Mouse (Mus musculus) embryo, embryonic 11 days (tissue): ENCODE results near the gene Bicc1.

Source experiments
- DNase-seq: peaks from one replicate; pipeline ENCODE4 v3.0.0-alpha.2; 2015

Gene Bicc1

DNA sequence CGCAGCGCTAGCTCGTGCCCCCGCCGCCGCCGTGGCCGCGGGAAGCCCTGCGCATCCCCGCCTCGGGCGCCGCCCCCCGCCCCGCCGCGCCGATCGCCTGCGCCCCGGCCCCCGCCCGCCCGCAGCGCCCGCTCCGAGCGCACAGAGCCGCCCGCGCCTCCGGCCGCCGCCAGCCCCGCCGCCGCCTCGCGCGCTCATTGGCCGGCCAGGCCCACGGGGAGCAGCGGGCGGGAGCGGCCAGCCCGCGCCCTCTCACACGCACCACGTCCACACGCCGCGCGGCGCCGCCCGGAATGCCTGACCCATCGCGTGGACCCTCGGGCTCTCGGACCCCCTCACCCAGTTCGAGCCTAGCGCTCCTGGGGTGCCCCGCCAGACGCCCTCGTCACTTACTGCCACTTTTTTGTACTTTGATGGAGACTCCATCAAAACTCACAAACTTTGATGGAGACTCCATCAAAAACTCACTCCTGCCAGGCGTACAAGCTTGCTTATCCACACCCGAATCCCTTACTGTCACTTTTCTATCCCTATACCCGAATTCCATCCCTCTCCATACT is at the start of gene Bicc1:
TSS of gene Bicc1 (minus strand) at position 25 of the 560 bp plus-strand sequence.
- DNase-seq: peak; percentile 80

DNA sequence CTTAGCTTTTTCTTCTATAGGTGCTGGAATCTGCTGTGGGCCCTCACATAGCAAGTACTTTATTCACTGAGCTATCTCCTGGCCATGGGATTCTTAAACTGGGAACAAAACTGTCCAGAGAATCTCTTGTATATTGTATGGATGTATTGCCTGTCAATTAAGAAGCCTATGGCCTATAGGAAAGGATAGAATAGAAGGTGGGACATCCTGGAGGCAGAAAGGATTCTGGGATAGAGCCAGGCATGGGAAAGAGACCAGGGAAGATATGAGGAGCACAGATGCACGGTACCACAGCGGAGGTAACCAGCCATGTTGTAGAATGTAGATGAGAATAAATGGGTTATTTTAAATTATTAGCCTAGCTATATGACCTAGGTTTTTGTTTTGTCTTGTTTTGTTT is 42.0 kb upstream of the Bicc1 start:
- no peak for DNase-seq

DNA sequence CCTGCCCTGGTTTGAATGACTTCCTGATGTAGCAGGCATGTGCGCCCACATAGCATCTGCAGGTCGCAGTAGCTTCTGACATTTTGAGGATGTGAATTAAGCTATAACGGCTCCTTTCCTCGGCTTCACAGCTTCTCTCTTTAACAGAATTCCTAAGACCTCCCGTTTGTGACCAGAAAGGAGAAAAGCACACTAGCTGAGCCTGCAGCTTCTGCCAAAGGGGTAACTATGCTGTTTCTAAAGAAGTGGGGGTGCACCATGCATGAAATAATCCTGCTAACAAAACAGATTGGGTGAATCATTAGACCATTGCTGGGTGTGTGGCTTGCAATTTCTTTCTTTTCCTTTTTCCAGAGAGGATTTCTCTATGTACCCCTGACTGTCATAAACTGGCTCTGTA is 41.5 kb upstream of the Bicc1 start:
- DNase-seq: no peak

DNA sequence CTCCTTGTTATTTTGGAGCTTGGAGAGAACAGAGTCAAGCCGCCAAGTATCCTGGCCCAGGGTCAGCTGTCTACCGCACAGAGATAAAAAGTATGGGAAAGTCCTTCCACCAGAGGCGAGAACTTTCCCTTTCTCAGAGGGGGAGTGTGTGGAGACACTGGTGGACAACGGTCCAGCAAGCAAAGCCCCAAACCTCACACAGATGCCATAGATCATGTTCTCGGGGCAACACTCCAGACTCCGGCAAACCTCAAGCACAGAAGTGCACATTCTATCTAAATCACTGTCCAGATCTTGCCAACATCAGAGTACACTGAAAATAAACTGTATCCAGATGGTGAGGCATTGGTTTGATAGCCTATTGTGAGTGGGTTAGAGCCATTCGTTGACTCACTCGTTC is 39.2 kb upstream of the Bicc1 start:
- DNase-seq: no peak

DNA sequence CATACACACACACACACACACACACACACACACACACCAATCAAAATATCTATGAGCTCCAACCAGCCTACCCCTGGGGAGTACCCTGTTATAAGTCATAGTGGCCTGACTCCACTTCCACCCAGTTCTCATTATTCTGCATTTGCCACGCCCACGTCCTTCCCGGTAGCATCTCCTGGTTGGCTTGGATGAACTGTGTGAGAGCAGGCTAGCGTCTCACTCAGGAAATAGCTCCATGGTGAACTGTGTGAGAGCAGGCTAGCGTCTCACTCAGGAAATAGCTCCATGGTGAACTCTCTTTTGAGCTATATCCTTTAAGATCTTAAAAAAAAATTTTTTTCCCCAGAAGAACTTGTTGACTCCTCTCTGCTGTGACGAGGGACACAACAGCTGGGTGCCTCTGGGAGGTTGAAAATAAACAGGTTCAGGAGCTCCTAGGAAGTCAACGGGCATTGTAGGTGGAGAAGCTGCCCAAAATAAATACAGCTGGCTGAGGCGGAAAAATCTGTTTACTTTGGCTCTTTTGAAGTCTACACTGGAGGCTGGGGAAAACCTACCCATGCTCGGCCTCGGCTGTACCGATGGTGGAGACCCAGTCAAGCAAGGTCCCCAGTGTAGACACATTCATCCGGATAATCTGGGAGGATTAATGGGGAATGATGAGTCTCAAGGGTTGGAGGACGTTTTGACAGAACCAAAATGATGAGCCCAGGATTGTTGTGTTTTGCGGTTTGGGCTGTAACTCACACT is 37.7 kb upstream of the Bicc1 start:
- no peak for DNase-seq

DNA sequence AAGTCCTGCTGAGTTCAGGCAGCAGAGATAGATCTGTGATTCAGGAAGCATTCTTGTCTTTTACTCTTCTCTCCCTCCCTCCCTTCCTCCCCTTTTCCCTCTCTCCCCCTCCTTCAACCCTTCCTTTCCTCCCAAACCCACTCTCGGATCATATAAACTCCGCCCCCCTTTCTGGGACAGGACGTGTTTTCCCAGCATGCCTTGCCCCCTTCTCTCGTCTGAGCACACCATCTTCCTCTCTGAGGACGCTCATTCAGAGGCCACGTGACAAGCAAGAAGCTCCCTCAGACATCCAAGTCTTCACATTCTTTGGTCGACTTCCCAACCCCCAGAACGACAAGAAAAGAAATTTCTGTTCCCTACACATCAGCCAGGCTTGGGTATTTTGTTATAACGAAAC is 36.0 kb upstream of the Bicc1 start:
- peak; percentile 32 for DNase-seq

DNA sequence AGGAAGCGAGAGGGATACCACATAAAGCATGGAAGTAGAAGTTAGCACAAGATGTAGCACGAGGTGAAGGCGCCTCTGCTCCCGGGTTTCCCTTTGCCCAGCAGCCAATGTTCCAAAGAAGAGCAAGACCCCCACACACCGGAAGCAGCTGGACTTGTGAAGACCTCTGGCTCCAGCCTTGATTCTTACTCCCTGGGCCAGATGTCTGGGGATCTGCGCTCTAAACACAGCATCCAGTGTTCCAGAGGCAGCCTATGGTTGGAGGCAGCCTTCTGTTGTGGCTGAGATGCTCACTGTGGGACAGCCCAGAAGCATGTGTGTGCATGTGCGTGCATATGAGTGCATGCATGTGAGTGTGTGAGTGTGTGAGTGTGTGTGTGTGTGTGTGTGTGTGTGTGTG is 35.2 kb upstream of the Bicc1 start:
- no peak for DNase-seq

DNA sequence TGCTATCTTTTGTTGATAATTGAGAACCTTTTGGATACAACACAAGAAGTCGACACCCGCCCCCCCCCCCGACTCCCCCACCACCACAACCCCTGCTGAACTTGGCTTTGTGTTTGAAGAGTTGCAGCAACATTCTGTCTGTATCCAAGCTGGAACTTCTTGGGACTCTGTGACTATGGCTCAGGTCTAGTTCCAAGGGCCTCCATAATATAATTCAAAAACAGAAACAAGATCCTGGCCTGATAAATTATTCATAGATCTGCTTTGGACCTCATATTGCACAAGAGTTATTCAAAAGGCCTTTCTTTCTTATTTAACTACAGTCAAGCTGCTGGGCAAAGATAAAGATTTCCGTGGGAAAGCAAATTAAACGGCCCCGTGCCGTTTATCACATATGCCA is 33.8 kb upstream of the Bicc1 start:
- DNase-seq: no peak

DNA sequence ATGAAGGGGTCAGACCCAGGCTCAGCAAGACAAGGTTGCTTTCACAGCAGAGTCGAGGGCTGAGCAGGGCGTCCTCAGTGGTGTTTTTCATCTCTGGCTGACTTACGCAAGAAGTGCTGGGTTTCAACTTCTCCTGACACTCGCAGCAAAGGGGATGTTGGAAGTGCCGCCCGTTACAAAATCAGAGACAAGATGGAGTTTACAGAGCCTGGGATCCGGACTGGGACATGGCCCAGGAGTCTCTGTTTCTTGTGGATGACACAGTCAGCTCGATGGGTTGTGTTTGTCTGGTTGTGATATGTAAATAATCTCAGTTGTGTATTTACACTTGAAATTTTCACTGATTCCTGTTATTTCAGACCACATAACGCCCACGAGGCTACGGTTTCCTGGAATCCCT is 33.4 kb upstream of the Bicc1 start:
- no peak for DNase-seq

DNA sequence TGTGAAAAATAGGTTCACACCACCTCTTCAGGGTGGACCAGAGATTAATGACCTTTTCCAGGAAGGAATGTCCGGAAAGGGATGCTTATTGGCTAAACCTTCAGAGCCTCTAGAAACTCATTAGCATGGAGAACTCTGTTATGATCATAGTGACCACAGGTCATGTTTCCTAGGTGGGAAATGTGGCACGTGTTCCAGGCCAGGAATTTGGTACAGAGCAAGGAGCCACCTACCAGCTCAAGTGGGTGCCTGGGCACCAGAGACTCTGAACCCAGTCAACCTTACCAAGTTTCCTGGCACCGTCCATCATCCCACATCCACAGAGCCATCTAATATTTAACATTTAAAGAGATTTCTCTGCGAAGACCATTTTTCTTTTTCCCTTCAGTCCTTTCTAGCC is 29.2 kb upstream of the Bicc1 start:
- no peak for DNase-seq

DNA sequence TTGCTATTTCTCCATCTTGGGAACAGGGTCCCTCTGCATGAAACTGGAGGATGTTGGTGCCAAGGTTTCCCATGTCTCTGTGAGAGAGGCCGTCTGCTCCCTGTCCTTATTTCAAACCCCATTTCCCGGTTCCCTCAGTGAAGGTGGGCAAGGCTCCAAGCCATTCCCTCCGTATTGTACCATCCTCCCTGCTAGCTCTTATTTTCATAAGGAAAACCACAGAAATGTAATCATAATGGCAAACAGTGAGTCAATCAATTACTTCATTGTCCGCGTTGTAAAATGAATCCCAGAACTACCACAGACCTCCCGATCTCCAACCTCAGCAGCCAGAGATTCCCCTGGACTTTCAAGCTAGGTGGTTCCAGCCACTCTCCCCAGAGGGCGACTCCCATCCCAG is 25.6 kb upstream of the Bicc1 start:
- no peak for DNase-seq

DNA sequence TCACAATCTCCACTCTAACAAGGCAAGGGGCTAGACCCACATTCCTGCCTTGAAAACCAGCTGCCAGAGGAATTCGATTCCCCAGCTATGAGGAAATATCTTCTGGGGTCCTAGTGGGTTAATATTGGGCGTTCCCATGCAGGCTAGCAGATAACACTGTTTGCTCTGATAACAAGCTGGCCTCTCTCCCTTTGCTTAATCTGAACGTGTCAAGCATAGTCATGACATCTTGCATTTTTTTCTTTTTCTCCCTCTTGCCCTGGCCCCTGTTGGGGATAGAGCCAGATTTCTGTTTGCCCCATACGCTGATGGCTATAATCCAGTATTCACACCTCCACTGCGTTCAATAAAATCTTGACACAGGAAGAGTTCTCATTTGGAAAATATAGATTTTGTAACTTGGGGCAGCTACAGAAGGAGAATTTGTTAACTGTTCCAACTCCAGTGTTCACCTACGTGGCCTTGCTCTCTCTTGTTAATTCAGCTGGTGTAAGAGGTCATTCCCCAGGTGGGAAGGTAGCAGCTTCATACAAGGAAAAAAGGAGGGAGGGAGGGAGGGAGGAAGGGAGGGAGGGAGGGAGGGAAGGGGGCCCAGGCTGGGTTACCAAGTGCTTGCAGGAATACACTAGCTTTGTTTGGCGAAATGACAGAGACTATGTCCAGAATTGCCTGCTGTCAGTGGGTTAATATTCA is 24.0 kb upstream of the Bicc1 start:
- DNase-seq: no peak

DNA sequence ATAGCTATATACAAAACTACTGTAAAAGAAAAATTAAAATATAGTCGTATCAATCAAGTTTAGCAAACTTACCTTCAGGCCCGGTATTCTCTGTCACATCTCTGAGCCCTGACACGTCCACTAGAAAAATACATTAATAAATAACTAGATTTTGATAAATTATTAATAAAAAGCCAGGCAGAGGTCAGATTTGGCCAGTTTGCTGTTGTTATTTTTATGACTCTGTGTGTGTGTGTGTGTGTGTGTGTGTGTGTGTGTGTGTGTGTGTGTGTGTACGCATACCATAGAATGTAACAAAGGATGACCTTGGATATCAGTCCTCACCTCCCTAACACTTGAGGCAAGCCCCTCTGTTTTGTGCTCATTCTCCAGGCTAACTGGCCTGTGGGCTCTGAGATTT is 22.4 kb upstream of the Bicc1 start:
- DNase-seq: no peak

DNA sequence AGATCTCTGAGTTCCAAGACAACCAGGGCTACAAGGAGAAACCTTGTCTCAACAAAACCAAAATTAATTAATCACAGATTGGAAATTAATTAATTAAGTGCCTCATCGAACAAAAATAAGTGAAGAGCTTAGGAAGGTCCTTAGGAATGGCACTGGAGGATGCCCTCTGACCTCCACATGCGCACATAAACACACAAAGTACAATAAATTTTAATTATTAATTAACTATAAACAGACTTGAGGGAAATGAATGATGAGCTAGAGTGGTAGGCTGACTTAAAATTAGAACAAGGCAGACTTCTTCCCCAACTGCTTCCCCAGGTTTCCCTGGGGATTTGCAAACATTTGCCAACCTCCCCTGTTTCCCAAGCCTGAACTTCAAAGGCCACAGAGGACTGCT is 21.6 kb upstream of the Bicc1 start:
- DNase-seq: no peak

DNA sequence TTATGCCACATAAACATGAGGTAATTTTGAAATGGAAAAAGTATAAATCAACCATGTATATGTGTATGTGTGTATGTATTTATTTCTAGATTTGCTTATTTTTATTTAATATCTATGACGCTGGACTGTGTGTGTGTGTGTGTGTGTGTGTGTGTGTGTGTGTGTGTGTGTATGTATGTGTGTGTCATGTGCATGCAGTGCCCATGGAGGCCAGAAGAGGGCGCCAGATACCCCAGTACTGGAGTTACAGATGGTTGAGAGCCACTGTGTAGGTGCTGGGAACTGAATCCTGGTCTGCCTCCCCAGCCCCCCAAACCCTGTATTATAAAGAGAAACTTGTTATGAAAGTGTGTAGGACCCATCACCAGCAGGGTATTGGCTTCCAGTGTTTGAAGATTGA is 20.6 kb upstream of the Bicc1 start:
- DNase-seq: no peak

DNA sequence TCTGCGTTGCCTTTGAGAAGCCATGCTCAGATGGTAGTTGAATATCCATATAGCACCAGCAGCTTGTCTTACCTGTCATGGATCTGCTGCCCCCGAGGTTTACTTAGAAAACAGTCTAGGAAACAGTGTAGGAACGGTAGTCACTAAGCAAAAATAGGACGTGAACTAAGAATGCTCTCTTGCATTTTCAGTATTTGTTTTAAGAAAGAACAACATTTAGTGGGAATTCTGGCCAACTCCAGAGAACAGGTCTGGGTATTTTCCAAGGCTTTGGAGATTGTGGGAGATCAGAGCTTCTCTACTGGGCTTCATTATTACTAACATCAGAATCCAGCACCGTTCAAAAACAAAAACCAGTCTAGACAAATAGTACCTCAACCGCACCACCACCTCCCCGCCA is 17.7 kb upstream of the Bicc1 start:
- DNase-seq: no peak

DNA sequence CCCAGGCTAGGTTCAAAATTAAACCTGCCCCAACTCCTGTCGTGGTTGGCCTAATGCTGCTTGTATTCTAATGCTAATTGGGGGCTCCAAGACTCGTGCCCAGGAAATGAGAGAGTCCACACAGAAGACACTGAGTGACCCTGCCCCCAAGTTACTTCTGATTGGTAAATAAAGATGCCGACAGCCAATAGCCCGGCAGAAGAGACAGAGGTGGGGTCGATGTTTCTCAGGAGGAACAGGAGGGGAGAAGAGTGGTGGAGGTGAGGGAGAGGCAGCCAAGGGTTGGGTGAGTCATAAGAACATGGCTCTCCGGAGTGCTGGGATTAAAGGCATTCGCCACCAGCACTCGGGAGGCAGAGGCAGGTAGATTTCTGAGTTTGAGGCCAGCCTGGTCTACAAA is 16.8 kb upstream of the Bicc1 start:
- no peak for DNase-seq

DNA sequence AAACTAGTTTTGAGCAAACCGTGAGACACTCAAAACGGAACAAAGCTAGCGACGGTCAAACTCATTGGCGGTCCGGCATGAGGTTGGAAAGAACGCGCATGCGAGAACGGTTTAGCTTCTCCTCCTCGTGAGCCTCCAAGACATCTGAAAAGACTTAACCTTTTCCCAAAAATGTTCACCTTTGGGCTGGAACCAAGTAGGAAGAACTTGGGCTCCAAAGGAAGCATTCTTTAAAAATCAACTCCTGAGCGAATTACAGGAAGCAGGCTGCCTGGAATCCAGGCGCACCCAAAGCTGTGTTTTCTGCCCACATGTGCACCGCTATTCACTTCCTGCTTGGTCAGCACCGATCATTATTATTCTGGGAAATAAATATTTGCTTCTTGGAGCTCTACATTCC is 15.8 kb upstream of the Bicc1 start:
- DNase-seq: no peak

DNA sequence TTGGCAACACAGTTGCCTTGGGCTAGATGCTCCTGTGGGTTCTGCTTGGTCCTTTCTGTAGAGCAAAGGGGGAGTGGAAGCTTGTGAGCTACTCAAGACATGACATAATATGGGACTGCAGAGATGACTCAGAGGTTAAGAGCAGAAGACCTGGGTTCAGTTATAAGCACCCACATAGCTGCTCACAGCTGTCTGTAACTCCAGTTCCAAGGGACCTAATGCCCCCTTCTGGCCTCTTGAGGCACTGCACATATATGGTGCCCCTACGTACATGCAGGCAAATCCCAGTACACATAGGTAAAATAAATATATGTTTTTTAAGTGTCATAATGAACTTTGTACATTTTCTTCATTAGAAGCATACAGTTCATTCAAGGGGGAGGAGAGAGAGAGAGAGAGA is 11.9 kb upstream of the Bicc1 start:
- DNase-seq: no peak

DNA sequence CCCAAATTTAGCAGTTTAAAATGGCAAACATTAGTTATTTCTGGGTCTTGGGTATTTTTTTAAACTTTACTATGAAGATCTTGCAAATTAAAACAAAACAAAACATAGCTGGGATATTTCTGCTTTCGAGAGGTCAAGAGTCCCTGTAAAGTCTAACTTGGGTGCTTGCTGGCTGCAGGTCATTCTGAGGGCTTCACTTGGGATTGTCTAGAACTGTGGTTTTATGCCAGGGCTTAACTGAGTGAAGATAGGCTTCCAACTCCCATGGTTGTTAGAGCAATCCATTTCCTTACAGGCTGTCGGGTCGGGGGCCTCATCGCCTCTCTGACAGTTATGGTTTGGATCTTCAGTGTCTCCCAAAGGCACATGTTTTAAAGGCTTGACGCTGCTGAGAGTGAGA is 11.3 kb upstream of the Bicc1 start:
- no peak for DNase-seq

DNA sequence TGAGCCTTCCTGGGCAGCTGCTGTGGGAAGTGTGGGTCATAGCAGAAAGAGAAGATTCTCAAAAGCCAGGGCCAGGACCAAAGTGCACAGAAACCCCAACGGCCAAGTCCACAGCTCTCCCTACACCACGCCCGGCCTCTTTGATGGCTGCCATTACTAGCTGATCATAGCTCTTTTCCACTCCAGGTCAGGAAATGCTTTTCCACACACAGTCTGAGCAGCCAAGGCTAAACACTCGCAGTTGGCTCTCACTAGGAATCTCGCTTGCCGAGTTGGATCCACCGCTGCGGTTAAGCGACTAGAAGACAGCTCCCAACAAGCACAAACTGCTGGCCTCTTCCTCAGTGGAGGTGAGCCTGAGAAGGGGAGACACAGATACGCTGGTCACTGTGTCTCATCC is 10.3 kb upstream of the Bicc1 start:
- no peak for DNase-seq

DNA sequence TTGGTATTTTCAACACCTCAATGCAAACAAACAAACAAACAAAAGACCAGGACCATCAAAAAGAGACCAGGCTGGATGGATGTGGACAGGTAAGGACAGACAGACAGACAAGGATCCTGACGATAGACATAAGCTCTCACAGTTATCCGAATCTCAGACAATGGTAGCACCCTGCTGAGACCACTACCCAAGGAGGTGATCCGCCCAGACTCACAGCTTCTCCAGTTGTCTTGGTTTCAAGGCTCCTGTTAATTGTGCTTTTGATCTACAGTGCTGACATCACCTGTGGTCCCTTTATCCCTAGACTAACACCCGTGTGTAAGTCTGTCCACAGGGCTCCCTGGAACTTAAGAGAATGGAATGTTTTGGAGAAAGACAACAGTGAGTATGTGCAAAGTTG is 9.7 kb upstream of the Bicc1 start:
- DNase-seq: no peak

DNA sequence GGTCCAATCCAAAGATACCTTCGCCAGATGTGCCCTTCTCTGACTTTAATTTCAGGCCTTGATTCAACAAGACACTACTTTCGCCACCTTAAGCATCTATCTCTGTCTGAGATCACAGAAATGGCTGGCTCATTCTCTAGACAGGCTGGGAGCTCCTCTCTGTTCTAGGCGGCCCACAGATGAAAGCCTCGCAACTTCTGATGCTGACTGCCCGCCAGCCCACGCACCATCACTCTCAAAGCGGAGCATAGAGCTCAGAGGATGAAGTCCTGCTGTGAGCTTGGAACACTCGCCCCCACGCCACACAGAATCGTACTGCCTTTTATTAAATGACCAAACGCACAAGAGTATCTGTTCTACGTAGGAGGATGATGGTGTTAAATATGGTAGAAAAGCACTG is 949 bp upstream of the Bicc1 start:
- DNase-seq: no peak

DNA sequence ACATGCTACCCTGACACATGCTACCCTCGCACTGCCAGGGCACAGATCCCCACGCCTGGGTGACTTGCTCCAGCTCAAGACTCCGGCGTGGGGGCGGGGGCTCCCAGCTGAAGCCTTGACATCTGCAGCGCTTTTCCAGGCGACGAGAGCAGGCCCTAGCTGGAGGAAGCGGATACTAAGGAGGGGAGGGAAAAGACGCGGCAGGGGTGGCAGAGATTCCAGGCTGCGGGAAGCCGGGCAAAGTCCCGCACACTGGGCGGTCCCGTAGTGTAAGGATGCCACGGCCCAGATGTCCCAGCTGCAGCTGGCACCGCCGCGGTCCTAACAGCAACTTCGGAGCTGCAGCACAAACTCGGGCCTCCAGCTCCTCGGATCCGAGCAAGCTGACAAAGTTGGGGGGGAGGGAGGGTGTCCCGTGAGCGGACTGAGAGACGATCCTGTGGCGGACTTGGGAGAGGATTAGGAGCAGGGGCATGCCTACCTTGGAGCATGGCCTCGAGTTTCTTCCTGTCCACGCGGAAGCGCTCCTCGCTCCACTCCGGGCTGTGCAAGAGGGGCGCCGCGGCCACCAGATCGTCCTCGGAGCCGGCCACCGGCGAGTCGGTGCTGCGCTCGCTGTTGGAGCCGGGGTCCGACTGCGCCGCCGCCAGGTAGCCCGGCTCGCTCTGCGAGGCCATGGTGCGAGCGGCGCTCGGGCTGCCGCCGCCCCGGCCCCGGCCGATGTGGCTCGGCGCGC is 392 bp downstream of the Bicc1 start:
- DNase-seq: peak; percentile 72
